Mouse (Mus musculus): Measurements from ENCODE around the gene Olig3.

GRCm38 (mm10) chr10:19356071-19356583 lies at the start of gene Olig3:
- TF ChIP-seq HCFC1 (IDR thresholded peaks at IDR 0.05; ENCODE audit: borderline replicate concordance, insufficient read depth, low read length) (no peak), ZNF384 (IDR thresholded peaks at IDR 0.05; ENCODE audit: low read depth, low read length) (no peak)
